Mouse (Mus musculus): ENCODE measurements at regions not wholly inside any gene's neighbourhood (a gene's known extent, or its start where the extent isn't known, plus 50 kb on each side); places are given as distances from the start of the nearest gene placed in this dataset.
A peak's percentile ranks its signal among the peaks of the same experiment; 100 is the strongest.

GRCm38 (mm10) chr2:172755686-172756471 lies 184.2 kb downstream of the Bmp7 start:
- Histone ChIP-seq H3K9ac (no peak overlapping the region), H3K4me2 (replicated peaks) (no peak overlapping the region), H3K4me3 (replicated peaks) (no peak overlapping the region), H3K27ac (no peak overlapping the region), H3K27me3 (replicated peaks) (peaks cover 28% of the 10 kb centered on the region), H3K4me1 (replicated peaks) (no peaks in the 10 kb centered on the region), H3K36me3 (no peaks in the 10 kb centered on the region), H3K9me3 (no peaks in the 10 kb centered on the region)
- WGBS = 65% methylated on average over 15 of the region's 15 CpGs
- no peak for ATAC-seq

GRCm38 (mm10) chr2:172756472-172756860 lies 183.7 kb downstream of the Bmp7 start:
- no peaks in the 10 kb centered on the region for H3K4me1 ChIP-seq (replicated peaks)
- WGBS = 41% methylated on average over 8 of the region's 8 CpGs
- no peaks in the 10 kb centered on the region for H3K36me3 ChIP-seq
- H3K4me2 ChIP-seq (replicated peaks) = no peak overlapping the region
- H3K9ac ChIP-seq = no peak overlapping the region
- H3K4me3 ChIP-seq (replicated peaks) = no peak overlapping the region
- H3K27ac ChIP-seq = no peak overlapping the region
- peaks cover 28% of the 10 kb centered on the region for H3K27me3 ChIP-seq (replicated peaks)
- no peaks in the 10 kb centered on the region for H3K9me3 ChIP-seq
- ATAC-seq = no peak

DNA sequence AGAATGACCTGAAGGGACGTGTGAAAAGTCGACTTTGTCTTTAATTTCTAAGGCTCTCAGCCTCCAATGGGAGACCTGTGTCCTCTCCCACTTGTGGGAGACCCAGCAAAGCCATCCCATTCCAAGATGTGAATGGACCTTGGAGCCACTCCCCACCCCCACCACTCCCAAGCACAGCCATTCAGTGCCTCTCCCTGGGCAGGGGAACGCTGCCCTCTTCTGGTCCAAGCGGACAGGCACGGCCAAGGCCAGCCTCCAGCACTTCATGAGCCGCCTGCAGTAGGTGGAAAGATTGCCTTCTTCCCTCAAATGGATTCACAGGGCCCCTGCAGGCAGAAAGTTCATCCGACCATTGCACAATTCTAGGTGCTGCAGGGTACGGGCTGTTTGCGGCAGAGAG lies 181.6 kb downstream of the Bmp7 start:
- Histone ChIP-seq H3K9ac (no peak overlapping the region), H3K9me3 (no peaks in the 10 kb centered on the region), H3K27me3 (replicated peaks) (peaks cover 28% of the 10 kb centered on the region), H3K27ac (no peak overlapping the region), H3K4me2 (replicated peaks) (no peak overlapping the region), H3K36me3 (no peaks in the 10 kb centered on the region), H3K4me3 (replicated peaks) (no peak overlapping the region), H3K4me1 (replicated peaks) (no peaks in the 10 kb centered on the region)
- peak; percentile 77; the same call in 1 of the 2 replicates for ATAC-seq
- 9% methylated on average over 9 of the region's 9 CpGs for WGBS

- H3K36me3 ChIP-seq = no peaks in the 10 kb centered on the region
- H3K4me2 ChIP-seq (replicated peaks) = no peak overlapping the region
- H3K4me1 ChIP-seq (replicated peaks) = no peaks in the 10 kb centered on the region
- no peak for ATAC-seq
- no peaks in the 10 kb centered on the region; the same call in 1 of the 2 replicates for H3K27me3 ChIP-seq (replicated peaks)
- no peak overlapping the region for H3K27ac ChIP-seq
- no peak overlapping the region for H3K4me3 ChIP-seq (replicated peaks)
- H3K9me3 ChIP-seq = no peaks in the 10 kb centered on the region
- no peak overlapping the region for H3K9ac ChIP-seq
- 77% methylated on average over 2 of the region's 2 CpGs for WGBS
Measured at GRCm38 (mm10) chr2:172765260-172765659, 174.9 kb downstream of the Bmp7 start.

DNA sequence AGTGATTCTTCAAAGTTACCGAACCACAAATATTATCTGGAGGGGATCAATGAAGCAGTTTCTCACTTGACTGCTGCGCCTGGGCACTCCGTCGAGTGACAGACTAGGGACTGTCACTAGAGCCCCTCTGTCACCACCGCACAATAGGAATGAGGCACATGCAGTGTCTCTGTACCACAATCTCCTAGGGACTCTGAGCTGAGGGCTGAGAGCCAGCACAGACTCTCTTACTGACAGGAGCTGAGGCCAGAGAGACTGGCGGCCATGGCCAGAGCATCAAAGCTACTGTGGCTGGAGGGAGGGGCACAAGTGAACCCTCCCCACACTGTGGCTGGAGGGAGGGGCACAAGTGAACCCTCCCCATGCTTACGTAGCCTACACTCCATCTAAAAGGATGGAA lies 173.7 kb downstream of the Bmp7 start:
- ATAC-seq = no peak
- Histone ChIP-seq H3K4me1 (replicated peaks) (no peaks in the 10 kb centered on the region), H3K4me2 (replicated peaks) (no peak overlapping the region), H3K4me3 (replicated peaks) (no peak overlapping the region), H3K9me3 (no peaks in the 10 kb centered on the region), H3K9ac (no peak overlapping the region), H3K36me3 (no peaks in the 10 kb centered on the region), H3K27me3 (replicated peaks) (no peaks in the 10 kb centered on the region), H3K27ac (no peak overlapping the region)
- 62% methylated on average over 7 of the region's 7 CpGs for WGBS

DNA sequence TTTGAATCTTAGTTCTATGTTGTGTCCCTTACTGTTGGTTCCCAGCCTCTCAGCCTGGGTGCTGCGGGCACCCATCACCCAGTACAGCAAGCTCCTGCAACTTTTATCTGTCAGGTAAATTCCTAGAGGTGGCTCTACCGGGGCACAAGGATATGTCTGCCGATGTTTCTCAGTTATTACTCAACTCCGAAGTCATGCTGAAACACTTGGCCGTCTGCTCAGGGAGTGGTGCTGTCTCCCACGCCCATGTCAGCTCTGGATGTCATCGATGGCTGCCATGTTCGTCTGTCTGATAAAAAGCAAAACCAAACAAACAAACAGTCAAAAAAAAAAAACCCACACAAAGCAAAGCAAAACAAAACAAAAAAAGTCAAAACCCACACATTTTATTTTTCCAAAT lies 171.4 kb downstream of the Bmp7 start:
- ATAC-seq = no peak
- WGBS = 76% methylated on average over 8 of the region's 8 CpGs

DNA sequence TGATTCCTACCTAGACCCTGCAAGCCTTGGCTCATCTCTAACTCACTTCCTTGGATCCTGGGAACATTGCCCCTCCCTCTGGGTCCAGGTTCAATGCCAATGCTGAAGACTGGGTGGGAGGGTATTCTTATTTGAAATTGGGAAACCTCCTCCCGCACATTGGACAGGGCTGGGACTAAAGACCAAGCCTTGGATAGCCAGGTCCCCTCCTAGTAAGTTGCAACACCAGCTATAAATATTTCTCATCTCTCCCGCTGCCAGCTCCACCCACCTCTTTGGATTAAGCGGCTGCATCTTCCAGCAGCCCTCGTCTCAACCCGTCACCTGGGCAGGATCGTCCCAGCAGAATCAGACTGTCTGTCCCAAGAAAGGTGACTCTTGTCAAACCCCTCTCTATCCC lies 170.1 kb downstream of the Bmp7 start:
- no peaks in the 10 kb centered on the region for H3K36me3 ChIP-seq
- no peak overlapping the region for H3K9ac ChIP-seq
- no peak overlapping the region for H3K27ac ChIP-seq
- 67% methylated on average over 6 of the region's 6 CpGs for WGBS
- H3K27me3 ChIP-seq (replicated peaks) = no peaks in the 10 kb centered on the region
- ATAC-seq = no peak
- no peak overlapping the region for H3K4me2 ChIP-seq (replicated peaks)
- H3K4me1 ChIP-seq (replicated peaks) = no peaks in the 10 kb centered on the region
- H3K4me3 ChIP-seq (replicated peaks) = no peak overlapping the region
- H3K9me3 ChIP-seq = no peaks in the 10 kb centered on the region

More for the DNA sequence above, 171.4 kb downstream of the Bmp7 start:
- Histone ChIP-seq H3K27ac (no peak overlapping the region), H3K27me3 (replicated peaks) (no peaks in the 10 kb centered on the region), H3K9ac (no peak overlapping the region), H3K4me3 (replicated peaks) (no peak overlapping the region), H3K9me3 (no peaks in the 10 kb centered on the region), H3K4me2 (replicated peaks) (no peak overlapping the region), H3K4me1 (replicated peaks) (no peaks in the 10 kb centered on the region), H3K36me3 (no peaks in the 10 kb centered on the region)

GRCm38 (mm10) chr2:172770606-172771005 lies 169.5 kb downstream of the Bmp7 start:
- ATAC-seq = no peak
- Histone ChIP-seq H3K27me3 (replicated peaks) (no peaks in the 10 kb centered on the region), H3K9ac (no peak overlapping the region), H3K27ac (no peak overlapping the region), H3K4me3 (replicated peaks) (no peak overlapping the region), H3K4me2 (replicated peaks) (no peak overlapping the region), H3K36me3 (no peaks in the 10 kb centered on the region), H3K9me3 (no peaks in the 10 kb centered on the region), H3K4me1 (replicated peaks) (no peaks in the 10 kb centered on the region)
- WGBS = 84% methylated on average over 14 of the region's 14 CpGs

GRCm38 (mm10) chr2:172773176-172773575 lies 166.9 kb downstream of the Bmp7 start:
- no peaks in the 10 kb centered on the region for H3K4me1 ChIP-seq (replicated peaks)
- 3% methylated on average over 2 of the region's 2 CpGs for WGBS
- H3K36me3 ChIP-seq = no peaks in the 10 kb centered on the region
- no peak overlapping the region for H3K27ac ChIP-seq
- H3K27me3 ChIP-seq (replicated peaks) = no peaks in the 10 kb centered on the region
- no peak overlapping the region for H3K4me3 ChIP-seq (replicated peaks)
- no peak for ATAC-seq
- H3K4me2 ChIP-seq (replicated peaks) = no peak overlapping the region
- H3K9ac ChIP-seq = no peak overlapping the region
- H3K9me3 ChIP-seq = no peaks in the 10 kb centered on the region

GRCm38 (mm10) chr2:172776485-172776884 lies 163.6 kb downstream of the Bmp7 start:
- no peak overlapping the region for H3K4me3 ChIP-seq (replicated peaks)
- H3K4me2 ChIP-seq (replicated peaks) = no peak overlapping the region
- 44% methylated on average over 12 of the region's 12 CpGs for WGBS
- no peaks in the 10 kb centered on the region for H3K36me3 ChIP-seq
- no peaks in the 10 kb centered on the region for H3K27me3 ChIP-seq (replicated peaks)
- H3K27ac ChIP-seq = no peak overlapping the region
- H3K9me3 ChIP-seq = no peaks in the 10 kb centered on the region
- no peak for ATAC-seq
- H3K4me1 ChIP-seq (replicated peaks) = no peaks in the 10 kb centered on the region
- H3K9ac ChIP-seq = no peak overlapping the region

GRCm38 (mm10) chr2:172777774-172778173 lies 162.3 kb downstream of the Bmp7 start:
- H3K4me3 ChIP-seq (replicated peaks) = no peak overlapping the region
- 70% methylated on average over 2 of the region's 2 CpGs for WGBS
- no peaks in the 10 kb centered on the region for H3K4me1 ChIP-seq (replicated peaks)
- no peak overlapping the region for H3K27ac ChIP-seq
- H3K36me3 ChIP-seq = no peaks in the 10 kb centered on the region
- no peak overlapping the region for H3K4me2 ChIP-seq (replicated peaks)
- no peaks in the 10 kb centered on the region for H3K9me3 ChIP-seq
- ATAC-seq = no peak
- no peak overlapping the region for H3K9ac ChIP-seq
- no peaks in the 10 kb centered on the region for H3K27me3 ChIP-seq (replicated peaks)

- Histone ChIP-seq H3K27me3 (replicated peaks) (no peaks in the 10 kb centered on the region), H3K4me3 (replicated peaks) (no peak overlapping the region), H3K9me3 (no peaks in the 10 kb centered on the region), H3K4me2 (replicated peaks) (no peak overlapping the region), H3K27ac (no peak overlapping the region), H3K4me1 (replicated peaks) (no peaks in the 10 kb centered on the region), H3K9ac (no peak overlapping the region), H3K36me3 (no peaks in the 10 kb centered on the region)
- no peak for ATAC-seq
- WGBS = 18% methylated on average over 5 of the region's 5 CpGs
Measured at GRCm38 (mm10) chr2:172779096-172779495, 161.0 kb downstream of the Bmp7 start.

DNA sequence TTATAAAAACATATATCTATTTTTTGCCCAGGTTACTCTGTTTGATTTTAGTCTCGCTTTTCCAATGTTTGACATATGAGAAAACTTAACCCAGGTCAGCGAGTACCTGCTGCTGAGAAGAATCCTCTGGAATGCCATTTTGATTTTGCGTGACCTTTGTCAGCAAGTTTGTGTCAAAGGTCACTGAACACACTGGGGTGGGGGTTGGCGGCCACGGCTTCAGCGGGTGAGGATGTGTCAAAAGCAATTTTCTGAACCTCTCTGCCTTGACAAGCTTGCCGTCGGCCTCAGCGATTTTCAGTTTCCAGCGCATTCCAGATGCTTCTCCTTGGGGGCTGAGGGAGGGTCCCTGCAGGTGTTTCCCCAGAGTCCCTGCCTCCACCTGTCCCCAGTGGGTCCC lies 157.4 kb downstream of the Bmp7 start:
- Histone ChIP-seq H3K4me1 (replicated peaks) (0 out of 2 replicates have a peak, but pooled peaks cover 2% of the 10 kb centered on the region), H3K27me3 (replicated peaks) (peaks cover 10% of the 10 kb centered on the region; the same call in 1 of the 2 replicates), H3K27ac (no peak overlapping the region), H3K9me3 (no peaks in the 10 kb centered on the region), H3K36me3 (no peaks in the 10 kb centered on the region), H3K4me3 (replicated peaks) (no peak overlapping the region), H3K9ac (no peak overlapping the region), H3K4me2 (replicated peaks) (no peak overlapping the region)
- WGBS = 69% methylated on average over 10 of the region's 10 CpGs
- no peak for ATAC-seq
